Mouse (Mus musculus) megakaryocyte-erythroid progenitor cell, adult 5-6 weeks (primary cell): ENCODE data around the gene Tcaf2. TPM values are rescaled to one million over a fixed set of nuclear protein-coding genes. Genes with fewer than 3 reads are reported as not detected.

Experiments used
- ATAC-seq: replicated peaks from 2 replicates; pipeline ENCODE4 v1.8.0; 2016; ENCODE audit warnings: mild to moderate bottlenecking, inconsistent platforms; ENCODE audit not compliant: severe bottlenecking, poor library complexity, low FRiP score, low TSS enrichment
- total RNA-seq, 2 experiments: library from RNA; stranded (forward) in 1 of 2; stranded (reverse) in 1 of 2; fragments of 200-1000, 215-1000 nt in 1 of 2; fragments of >200 nt in 1 of 2; fragmentation: Nextera tagmentation in 1 of 2; gene quantifications; 2 replicates each; pipeline ENCODE4 v1.2.3; 2014 to 2017

Tcaf2 gene
- total RNA-seq (2014; fragmentation: Nextera tagmentation) (not detected in 2 replicates), total RNA-seq (2017) (not detected in 2 replicates)

DNA sequence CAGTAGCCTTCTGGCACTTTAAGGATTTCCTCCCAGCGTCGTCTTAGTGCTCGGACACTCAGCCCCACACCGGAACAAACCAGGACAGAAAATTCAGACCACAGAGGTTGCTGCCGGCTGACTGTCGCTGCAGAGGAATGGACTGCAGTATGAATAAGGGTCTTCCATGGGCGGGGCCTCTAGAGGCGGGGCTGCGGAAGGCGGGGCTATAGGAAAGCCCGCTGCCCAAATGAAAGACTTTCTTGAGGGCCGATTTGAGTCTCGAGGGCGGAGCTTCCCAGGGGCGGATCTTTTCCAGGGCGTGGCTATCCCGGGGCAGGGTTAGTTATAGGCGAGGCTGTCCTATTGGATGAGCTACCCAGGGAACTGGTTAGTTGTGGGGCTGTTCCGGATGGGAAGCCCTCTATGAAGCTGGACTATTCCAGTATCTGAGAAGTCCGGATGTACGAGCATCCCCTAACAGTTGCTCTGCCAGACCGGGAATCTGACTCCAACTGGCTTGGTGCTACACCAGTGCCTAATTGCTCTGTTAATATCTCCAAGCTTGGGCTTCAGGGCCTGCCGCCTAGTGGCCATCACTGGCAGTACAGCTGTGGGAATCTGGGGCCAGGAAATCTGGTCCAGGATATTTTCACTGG is at the start of gene Tcaf2:
Tcaf2 (minus strand) TSS at position 343 of the 638 bp plus-strand sequence.
- peak; percentile 97 for ATAC-seq

DNA sequence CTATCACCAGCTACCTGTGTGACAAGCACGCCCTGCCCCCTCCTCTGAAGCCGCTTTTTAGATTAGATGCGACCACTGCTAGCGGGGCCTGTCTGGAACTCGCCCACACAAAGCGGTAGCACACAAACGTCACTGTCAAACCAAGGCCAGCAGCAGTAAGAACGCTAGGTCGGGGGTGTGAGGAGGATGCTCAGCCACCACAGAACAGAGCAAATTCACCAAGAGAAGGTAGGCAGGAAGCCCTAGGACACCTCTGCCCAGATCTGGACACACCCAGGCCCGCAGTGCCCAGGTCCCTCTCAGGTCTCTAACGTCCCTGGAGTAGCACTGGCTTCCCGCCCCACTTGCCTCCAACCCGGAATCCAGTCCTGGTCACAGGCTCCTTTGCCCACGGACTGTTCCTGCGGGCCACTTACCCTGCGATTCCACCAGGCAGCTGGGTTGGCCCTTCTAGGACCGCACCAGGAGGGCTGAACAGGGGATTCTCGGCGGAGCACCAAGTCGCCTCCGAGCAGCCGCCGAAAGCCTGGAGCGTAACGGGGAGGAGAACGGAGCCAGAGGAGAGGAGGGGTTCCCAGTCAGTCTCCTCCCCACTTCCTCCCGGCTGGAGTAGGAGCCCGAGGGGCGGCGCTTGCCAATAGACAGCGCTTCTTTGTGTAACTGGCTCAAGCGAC is 47.6 kb upstream of the Tcaf2 start:
- ATAC-seq = peak; percentile 84

DNA sequence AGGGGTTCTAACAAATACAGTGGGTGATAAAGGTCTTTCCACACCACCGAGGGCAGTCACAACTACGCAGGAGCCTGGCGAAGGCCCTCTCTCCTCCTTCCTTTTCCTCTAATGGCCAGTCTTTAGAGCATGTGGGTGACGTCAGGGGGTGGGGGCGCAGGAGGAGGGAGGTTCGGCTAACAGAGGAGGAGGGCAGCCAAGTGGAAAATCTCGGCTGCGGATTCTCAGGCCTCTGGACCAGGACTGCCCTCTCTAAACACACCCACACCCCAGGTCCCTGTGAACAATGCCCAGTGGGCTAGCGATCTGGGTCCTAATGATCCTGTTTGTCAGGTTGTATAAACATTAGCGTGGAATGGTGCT is 47.1 kb upstream of the Tcaf2 start:
- ATAC-seq = 0 out of 2 replicates have a peak, but pooled peaks have one; percentile 4

DNA sequence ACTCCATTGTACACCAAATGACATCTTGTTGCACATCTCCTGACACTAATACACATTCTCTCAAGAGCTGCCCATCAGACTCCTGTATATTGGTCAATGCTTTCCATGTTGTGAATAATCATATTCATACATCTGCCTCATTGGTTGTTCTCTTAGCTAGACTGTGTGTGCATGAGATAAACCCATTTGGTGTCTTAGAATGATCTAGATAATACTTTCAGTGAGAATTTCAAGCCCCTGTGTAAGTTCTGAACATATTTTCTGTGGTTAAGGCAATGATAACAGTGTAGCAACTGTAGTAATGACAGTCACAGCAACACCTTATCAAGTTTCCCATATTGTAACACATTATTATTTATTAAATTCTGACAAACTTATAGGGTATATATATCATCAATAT is 44.7 kb upstream of the Tcaf2 start:
- ATAC-seq = peak; percentile 46; the same call in 1 of the 2 replicates

DNA sequence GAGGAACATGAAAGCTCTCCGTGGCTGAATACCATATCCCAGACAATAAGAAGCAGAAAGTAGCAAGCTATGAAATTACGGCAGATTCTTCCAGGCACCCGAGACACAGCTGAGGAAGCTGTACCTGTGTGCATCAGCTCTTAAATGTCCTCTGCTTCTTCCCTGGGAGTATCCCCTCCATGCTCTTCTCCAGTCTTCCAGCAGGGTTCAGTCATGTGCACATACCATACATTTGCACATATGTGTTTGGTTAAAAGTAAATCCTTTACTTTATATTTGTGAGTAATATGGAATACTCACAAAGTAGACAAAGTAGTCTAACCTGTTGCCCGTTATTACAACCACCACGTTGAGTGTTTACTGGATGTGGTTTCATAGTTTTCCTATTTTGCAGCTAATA is 42.9 kb upstream of the Tcaf2 start:
- no peak for ATAC-seq

DNA sequence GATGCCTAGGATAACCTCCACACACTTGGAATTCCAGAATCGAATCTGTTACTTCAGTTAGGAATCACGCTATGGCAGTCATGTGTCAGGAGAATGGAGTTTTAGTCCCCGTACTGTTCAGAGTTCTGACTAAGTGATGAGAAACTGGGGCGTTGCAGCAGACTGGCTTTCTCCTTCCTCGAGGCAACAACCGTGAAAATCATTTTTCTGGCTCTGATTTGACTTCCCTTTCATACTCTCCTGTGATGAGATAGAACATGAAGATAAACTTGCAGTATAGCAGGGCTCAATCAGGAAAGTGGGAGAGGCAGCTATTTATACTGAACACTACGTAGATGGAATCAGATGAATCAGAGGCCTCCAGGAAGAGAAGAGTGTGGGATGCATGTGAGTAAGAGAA is 35.0 kb upstream of the Tcaf2 start:
- no peak for ATAC-seq

DNA sequence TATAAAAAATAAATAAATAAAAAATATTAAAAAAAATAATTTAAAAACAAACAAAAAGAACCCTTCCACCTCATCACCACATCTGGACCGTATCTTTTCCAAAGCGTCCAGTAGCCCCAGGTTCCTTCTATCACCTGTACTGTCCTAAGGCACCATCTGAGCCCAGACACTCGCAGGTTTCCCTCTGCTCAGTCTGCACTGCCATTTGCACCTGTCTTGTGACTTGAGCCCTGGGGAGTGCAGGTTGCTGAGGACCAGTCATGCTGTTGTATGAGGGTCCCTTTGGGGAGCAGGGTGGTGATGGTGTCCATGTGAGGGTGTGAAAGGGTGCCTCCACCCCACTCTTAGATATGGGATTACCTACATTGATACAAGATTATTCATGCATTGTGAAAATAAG is 31.0 kb upstream of the Tcaf2 start:
- ATAC-seq = no peak

DNA sequence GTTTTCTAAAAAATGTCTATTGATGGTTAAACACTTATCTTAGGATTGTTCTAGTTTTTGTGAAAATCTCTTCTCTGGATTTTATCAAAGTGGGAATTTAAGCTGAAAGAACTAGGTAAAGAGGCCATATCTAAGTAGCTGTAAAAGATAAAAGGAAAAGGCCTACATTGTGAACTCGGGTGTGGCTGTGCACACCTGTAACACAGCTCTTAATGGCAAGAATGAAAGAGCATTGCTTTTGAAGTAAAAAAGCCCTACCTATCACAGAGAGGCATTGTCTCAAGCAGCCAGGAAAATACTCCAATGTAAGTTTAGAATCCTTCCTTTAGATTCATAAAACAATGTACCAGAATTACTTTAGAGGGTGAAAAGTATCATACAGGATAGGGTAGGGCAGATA is 26.7 kb upstream of the Tcaf2 start:
- ATAC-seq = no peak

DNA sequence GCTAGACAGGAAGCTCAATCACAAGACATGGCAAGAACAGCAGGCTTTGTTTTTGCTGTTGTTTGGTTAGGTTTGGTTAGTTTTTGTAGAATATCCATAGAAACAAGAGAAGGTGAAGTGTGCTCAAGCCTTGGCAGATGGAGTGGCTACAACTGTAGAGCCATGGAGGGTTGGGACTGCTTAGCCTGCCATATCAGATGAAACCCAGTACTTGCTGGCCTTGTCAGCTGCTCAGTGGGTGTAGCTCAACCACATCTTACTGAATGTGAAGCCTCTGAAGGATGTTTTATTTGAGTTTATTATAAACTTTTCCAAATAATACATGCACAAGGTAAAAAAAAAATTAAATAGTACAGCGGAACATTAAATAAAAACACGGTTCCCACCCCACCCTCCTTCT is 22.7 kb upstream of the Tcaf2 start:
- no peak for ATAC-seq

DNA sequence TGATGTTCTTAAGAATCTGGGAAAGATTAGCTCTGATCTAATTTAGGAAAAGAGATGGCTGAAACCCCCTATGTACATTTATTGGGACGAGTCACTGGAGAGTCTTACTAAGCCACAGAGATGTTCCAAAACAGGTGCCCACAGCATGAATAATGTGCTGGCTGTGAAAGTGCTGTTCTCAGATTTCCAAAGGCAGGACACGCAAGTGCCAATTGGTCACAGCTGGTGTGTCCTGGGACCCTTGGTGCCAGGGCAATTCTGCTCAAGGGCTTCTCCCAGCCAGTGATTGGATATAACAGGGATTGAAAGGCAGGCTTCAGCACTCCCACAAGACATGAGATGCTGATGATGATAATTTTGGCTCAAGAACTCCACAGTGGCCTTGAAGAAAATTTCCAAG is 16.7 kb upstream of the Tcaf2 start:
- no peak for ATAC-seq

DNA sequence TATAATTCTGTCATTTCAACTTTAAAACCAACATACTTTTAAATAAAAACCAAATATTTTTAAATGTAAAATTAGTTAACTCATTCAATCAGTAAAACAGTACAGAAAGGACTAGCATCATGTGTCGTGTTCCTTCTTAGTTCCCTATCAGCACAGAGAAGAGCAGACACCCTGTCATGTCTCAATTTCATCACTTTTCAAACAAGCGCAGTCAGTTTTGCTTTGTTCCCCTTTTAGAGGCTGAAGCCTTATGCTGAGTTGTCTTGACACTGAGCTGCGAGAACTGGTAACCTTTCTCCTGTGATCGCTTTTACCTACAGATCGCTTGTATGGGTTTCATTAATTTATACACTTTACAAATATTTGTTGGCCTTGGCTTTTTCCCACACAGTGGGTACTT is 10.7 kb downstream of the Tcaf2 start:
- ATAC-seq = no peak

DNA sequence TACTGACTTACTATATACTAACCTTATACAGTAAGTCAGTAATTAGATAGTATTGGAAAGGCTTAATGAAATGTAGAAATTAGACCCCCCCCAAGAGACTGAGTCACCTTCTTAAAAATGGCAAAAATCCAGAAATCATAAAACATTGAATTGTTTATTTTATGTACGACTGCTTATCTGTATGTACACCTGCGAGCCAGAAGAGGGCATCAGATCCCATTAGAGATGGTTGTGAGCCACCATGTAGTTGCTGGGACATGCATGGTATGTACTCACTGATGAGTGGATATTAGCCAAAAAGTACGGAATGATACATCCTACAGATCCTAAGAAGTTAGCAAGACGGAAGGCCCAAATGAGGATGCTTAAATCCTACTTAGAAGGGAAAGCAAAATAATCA is 13.7 kb downstream of the Tcaf2 start:
- ATAC-seq = no peak

DNA sequence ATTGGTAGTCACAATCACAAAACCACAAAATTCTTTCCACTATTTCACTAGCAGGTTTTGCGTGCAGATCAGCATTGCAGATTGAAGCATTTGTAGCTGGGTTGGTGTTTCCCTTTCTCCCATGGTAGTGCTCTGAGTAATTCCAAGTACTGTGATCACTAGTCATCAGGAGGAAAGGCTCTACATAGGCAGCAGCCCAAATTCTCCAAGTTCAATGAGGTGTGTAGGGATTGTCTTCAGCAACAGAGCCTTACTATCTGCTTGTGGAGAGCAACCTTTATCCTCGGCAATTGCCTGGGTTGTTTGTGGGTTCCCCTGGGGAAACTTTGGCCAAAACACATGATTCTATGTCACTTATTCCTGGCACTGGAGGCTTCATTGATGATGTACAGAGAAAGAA is 28.1 kb downstream of the Tcaf2 start:
- no peak for ATAC-seq

DNA sequence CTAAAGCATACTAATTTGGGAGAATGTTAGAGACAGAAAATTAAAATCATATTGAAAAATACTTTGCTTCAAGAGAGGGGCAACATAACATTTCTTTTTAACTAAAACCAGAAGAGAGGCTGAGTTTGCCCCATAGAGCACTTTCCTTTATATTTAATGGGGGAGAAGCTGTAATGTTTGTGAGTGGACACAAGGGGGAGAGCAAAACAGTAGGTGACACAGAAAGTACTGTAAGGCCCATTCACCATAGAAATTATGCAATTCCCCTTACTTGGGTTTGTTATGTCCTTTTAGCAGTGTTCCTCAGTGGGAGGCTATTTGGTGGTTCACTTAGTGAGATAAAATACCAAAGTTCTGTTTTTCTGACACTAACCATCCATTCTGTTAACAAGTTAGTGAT is 32.8 kb downstream of the Tcaf2 start:
- ATAC-seq = peak; percentile 73; the same call in 1 of the 2 replicates

DNA sequence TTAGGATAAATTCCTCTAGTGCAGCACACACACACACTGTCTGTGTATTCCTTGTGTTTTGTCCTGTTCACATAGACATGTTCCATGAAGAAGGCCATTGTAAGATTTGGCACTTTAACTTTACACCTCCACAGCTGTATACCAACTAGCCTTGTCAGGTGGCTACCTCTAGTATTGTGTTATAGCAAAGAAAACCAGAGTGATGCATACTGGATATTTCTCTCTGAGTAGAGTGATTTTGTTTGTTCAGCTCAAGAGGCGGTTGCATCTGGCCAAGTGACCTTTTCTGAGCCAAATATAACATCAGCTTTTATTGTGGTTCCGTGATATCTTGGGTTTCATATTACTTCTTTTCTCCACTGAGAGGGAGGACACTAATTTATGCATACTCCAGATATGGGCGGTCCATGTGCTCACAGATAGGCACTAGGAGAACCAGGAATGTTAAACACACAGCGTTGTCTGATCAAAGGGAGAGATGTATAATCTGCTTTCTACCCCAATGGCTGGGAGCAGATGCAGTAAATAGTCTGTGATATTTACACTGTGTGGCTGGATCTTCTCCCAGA is 34.0 kb downstream of the Tcaf2 start:
- ATAC-seq = no peak

DNA sequence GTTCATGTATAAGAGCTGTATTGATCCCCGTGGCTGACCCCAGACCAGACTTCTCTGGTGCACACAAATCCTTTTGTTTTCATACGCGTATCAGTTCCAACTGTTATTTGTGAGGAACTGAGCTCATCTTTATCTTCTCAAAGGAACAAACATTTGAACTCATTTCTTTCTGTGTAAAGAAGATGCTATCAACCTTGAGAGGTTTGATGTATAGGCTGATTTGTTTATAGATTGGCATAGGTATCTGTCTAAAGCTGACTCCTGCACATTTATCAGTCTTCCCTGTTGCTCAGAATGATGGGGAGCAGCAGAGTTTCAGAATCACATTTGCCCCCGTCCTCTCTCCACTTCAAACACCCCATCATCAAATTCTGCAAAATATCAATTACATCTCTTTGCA is 47.5 kb downstream of the Tcaf2 start, which contains the start of gene Tcaf3:
Tcaf3 (minus strand) TSS at position 101 of the 400 bp plus-strand sequence.
- ATAC-seq = no peak

DNA sequence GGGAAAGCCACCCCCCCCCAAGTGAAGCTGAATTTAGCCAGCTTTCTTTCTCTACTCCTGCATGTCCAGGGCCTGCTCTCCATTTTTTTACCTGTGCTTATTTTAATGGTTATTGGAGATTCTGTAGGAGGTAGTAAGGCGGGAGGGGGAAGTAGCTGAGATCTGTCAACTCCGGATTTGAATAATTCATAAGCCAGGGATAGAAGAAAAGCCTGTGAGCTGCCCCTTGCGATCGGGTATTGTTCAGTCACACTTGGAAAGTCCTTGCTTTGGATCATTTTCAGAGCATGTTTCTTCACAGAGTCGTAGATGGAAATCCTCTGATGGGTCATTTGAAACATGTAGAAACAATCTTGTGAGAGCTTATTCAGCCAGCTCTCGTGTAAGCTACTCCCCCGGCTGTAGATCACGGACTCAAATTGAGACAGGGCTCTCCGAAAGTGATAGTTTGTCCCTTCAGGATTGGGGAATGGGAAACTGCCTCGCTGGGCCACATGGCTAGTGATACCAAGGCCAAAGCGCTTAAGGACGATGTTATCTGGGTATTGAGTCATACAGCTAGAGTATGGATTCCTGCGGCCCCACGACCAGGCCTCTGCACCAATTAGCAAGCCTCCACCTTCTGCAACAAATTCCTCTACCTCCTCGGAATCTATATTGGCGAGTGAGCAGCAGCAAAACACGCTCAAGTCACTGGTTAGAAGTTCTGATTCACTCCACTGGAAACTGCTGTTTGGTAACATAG is 51.7 kb downstream of the Tcaf2 start:
- no peak for ATAC-seq

DNA sequence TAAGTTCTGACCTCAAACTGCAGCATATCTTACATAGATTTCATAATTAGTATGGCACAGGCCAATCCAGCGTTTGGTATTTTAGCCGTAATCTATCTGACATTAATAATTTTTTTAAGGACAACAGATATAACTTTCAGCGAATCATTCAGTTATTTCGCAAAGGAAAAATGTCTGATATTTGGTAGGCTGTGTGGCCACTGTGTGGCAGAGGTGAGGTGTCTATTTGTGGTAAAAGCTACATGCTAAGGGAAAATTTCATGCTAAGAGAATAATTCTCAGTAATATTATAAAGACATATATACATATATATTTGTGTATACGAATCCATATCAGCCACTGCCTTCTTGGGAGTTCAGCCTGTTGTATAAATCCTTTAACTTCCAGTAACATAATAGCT is 58.5 kb downstream of the Tcaf2 start:
- no peak for ATAC-seq

DNA sequence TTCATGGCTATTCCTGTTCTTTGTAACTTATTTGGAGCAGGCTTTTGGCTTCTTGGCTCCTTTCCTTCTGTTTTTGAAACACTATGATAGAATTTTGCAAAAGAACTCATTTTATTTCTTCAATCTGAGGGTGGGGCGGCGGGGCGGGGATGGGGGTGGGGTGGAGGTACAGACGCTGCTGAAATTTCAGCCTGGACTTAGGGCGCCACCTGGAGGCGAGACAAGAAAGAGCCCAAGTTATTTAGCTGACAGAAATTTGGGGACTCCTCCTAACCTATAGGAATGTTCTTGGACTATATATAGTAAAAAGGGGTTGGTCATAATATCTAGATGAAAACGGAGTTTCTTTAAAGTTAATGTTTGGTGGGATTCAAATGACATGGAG is 61.6 kb downstream of the Tcaf2 start:
- ATAC-seq = 0 out of 2 replicates have a peak, but pooled peaks have one; percentile 59

DNA sequence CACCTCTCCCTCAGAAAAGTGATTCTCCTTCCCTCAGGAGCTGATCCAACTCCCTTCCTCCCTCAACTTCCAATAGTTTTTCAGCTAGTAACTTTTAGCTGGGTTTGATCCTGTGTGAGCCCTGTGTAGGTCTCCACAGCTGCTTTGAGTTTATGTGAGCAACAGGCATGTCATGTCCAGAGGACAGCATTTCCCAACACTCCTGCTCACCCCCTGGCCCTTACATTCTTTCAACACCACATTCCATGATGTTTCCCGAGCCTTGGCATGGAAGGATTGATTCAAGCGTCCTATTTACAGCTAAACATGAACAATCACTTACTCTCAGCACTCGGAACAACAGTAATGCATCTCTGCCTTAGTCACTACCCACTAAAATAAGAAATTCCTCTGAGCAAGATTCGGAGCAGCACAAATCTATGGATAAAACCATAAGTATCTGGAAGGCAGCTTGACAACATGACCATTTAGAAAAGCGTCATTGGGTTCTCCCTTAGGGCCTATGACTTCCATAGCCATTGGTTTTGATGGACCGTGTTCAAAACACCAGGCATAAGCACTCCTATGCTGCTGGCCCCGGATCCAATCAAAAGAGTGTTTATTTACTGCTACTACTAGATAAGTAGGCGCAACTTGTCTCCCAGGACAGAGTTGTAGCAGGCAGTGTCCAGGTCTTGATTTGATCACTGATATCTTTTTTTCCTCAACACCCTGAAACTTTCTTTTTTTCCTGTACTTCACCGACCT is 62.1 kb downstream of the Tcaf2 start:
- ATAC-seq = no peak
